Mouse (Mus musculus) olfactory bulb, adult 2 months (tissue): ENCODE data around the gene Sertm1.

ENCODE experiments used
- CTCF ChIP-seq: fragments of 200-500 bp; IDR thresholded peaks from 2 replicates; pipeline ENCODE4 v1.5.1; 2012; ENCODE audit warnings: low read depth, mild to moderate bottlenecking, low read length, moderate library complexity; ENCODE audit not compliant: insufficient read depth
- POLR2A ChIP-seq: fragments of 200-500 bp; IDR thresholded peaks from 2 replicates; pipeline ENCODE4 v1.6.1; 2012; ENCODE audit warnings: mild to moderate bottlenecking, low read depth, low read length, moderate library complexity; ENCODE audit not compliant: insufficient read depth

GRCm38 (mm10) chr3:54897974-54898373 lies 17.7 kb downstream of the Sertm1 start:
- TF ChIP-seq CTCF, result no peak
- no peak for TF ChIP-seq POLR2A
